Mouse (Mus musculus) heart, postnatal 36 days (tissue): ENCODE data around the gene Panx2. TPM values are rescaled to one million over a fixed set of nuclear protein-coding genes. Genes with fewer than 3 reads are reported as not detected.

ENCODE experiments used
- DNase-seq, 2 experiments: peaks; one replicate each; pipeline ENCODE4 v3.0.0; 2021 to 2022
- intact Hi-C: fragments of 180-260 bp; cut with DNase I; formaldehyde crosslinking; loops from one replicate; pipeline ENCODE4 v1.15.1; 2025
- total RNA-seq, 2 experiments: library from RNA; stranded (reverse); gene quantifications; 2 replicates each; pipeline ENCODE4 v1.2.3; 2021

The Panx2 gene
- total RNA-seq, 2 experiments from 2014 or later, result 1.3 to 1.7 TPM

GRCm38 (mm10) chr15:89074613-89075477, 15.3 kb downstream of the Panx2 start, which contains the start of gene Trabd:
Trabd (plus strand) TSS chr15:89075124.
- intact Hi-C loops, result loop anchor here (5.0 kb wide), 1 partner anchor 53 kb away; no protein-coding TSS in a partner anchor
- no peak for DNase-seq

- intact Hi-C loops, result loop anchor here (2.0 kb wide), 1 partner anchor 135 kb away; the partner anchor contains the start of gene Ppp6r2
Measured at GRCm38 (mm10) chr15:89075478-89076147, 16.1 kb downstream of the Panx2 start.

GRCm38 (mm10) chr15:89076156-89076731, 16.7 kb downstream of the Panx2 start:
- intact Hi-C loops, result loop anchor here (2.0 kb wide), 1 partner anchor 135 kb away; the partner anchor contains the start of gene Ppp6r2
- DNase-seq, result peak in 1 of 2 experiments; percentile 50

More at GRCm38 (mm10) chr15:89075478-89076147, 16.1 kb downstream of the Panx2 start:
- DNase-seq, result peak; percentile 87 to 90

- peak; percentile 34 to 35 for DNase-seq
- intact Hi-C loops, result loop anchor here (2.0 kb wide), 1 partner anchor 260 kb away; the partner anchor contains the start of genes Alg12 and Creld2
Measured at GRCm38 (mm10) chr15:89078208-89078836, 18.8 kb downstream of the Panx2 start.

GRCm38 (mm10) chr15:89083906-89084305, 24.4 kb downstream of the Panx2 start:
- no peak for DNase-seq
- intact Hi-C loops, result no loop called here

GRCm38 (mm10) chr15:89084826-89085225, 25.3 kb downstream of the Panx2 start:
- intact Hi-C loops, result no loop called here
- DNase-seq, result no peak

DNA sequence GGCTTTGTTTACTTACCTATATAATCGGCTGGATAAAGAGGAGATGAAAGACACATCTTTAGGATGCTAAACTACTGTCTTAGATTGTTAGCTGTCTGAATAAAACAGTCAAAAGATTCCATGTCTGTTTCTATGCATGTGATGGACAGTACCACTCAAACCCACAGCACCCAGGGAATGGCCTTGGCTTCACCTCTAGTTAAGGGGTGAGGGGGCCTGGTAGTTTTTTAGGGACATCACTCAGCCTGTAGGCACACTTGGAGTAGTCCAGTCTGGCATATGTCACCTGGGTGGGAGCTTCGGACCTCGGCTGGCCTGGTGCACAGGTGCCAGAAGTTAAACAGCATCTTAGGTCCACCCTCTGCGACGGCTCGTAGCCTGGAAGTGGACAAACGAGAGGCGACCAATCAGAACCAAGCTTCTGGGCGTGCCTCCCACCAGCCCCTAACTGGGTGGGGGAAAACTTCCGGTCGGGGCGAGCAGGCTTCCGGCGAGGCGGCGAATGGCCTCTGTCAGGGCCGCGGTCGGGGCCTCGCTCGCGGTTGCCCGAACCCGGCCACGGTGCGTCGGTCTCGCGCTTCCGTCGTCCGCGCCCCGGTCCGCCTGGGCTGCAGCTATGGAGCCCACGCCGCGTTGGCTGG, 29.2 kb downstream of the Panx2 start, which contains the start of gene Selenoo:
TSS of gene Selenoo (plus strand) at position 478 of the 641 bp plus-strand sequence.
- intact Hi-C loops, result loop anchor here (1.0 kb wide), 1 partner anchor 11 kb away; no protein-coding TSS in a partner anchor
- peak; percentile 89 to 93 for DNase-seq

GRCm38 (mm10) chr15:89089248-89090051, 29.9 kb downstream of the Panx2 start:
- DNase-seq, result no peak
- intact Hi-C loops, result loop anchor here (1.0 kb wide), 1 partner anchor 12 kb away; no protein-coding TSS in a partner anchor

- intact Hi-C loops, result no loop called here
- DNase-seq, result no peak
Measured at GRCm38 (mm10) chr15:89090662-89091061, 31.1 kb downstream of the Panx2 start.

DNA sequence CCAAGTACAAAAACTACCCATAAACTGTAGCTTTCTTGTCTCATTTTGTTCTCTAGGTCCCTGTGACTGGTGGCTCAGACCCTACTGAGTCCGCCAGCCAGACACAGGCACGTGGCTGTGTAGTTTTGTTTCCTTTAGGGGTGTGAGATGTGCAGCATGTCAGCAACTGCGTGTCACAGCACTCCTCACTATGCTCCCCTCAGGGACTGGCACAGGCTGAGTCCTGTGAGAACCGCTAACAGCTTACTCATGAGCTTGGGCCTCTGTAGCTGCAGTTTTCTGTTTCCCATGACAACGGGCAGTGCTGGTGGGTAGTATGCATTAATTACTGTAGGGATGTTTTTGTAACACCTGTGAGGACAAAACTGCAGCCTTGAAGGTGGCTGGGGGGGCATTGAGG, 32.6 kb downstream of the Panx2 start:
- intact Hi-C loops, result no loop called here
- DNase-seq, result no peak

GRCm38 (mm10) chr15:89097450-89097849, 37.9 kb downstream of the Panx2 start:
- DNase-seq, result no peak
- intact Hi-C loops, result no loop called here

DNA sequence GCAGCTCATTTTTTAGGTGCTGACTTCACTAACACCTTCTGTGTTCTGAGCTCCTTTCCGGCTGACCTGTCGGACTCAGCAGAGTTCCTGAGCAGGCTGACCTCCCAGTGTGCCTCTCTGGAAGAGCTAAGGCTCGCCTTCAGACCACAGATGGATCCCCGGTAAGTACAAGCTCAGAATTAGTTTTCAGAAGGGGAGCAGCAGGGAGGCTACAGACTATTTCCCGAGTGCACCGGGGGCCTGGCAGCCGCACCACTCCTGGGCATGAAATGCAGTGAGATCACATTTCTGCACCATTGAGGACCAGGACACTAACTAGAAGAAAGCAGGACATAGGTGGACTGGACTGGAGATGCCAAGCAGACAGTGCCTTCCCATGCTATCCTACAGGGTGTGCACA, 39.1 kb downstream of the Panx2 start:
- no peak for DNase-seq
- intact Hi-C loops, result no loop called here

DNA sequence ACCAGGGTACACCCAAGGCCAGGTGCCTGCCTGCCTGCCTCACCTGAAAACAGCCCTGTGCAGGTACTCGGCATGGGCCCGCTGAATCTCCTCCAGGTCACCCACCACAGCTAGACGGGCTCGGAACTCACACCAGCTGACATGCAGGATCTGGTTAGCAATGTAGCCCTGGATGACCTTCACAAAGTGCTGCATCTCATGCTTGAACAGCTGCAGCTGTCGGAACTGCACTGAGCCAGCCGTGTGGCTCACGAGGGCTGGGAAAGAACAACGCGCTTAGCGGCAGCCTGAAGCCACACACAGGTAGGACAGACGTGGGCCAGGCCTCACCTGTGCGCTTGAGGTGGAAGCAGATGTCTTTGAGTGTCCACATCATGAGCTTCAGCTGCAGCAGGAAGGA, 41.3 kb downstream of the Panx2 start:
- intact Hi-C loops, result no loop called here
- DNase-seq, result no peak

- no peak for DNase-seq
- intact Hi-C loops, result no loop called here
Measured at GRCm38 (mm10) chr15:89102646-89103045, 43.1 kb downstream of the Panx2 start.

DNA sequence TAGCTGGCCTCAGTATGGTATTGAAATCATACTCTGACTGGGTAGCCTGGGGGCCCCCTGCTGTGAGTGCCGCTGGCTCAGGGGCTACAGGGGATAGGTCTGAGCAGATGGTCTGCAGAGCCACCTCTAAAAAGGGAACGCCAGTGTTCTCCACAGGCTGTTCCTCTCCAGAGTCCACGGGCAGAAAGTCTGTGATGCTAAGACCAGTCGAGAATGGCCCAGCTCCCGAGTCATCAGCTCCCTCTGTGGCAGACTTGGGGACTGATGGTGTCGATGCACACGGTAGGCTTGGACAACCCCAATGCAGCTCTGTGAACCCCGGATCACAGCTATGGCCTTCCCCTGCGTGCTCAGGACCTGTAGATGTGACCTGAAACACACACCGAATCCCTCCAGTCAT, 44.4 kb downstream of the Panx2 start:
- no peak for DNase-seq
- intact Hi-C loops, result no loop called here

GRCm38 (mm10) chr15:89104425-89104824, 44.9 kb downstream of the Panx2 start:
- intact Hi-C loops, result no loop called here
- no peak for DNase-seq

DNA sequence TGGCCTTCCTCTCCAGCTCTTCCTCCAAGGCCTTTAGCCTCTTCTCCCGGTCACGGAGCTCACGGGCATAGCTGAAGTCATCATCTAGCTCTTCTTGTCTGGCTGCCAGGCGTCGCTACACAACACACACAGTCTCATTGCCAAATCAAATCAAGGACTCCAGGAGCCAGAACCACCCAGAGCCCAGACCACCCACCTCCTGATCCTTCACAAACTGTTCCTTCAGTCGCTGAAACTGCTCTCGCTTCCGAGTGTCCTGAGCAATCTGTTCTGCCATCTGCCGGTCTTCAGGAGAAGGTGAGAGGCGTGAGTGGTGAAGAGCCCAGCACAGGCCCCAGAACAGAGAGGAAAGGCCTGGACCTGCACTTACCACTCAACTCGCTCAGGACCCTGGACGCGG, 46.5 kb downstream of the Panx2 start:
- DNase-seq, result no peak
- intact Hi-C loops, result no loop called here

GRCm38 (mm10) chr15:89106976-89107375, 47.4 kb downstream of the Panx2 start:
- intact Hi-C loops, result no loop called here
- no peak for DNase-seq

GRCm38 (mm10) chr15:89110147-89110546, 50.6 kb downstream of the Panx2 start:
- intact Hi-C loops, result no loop called here
- DNase-seq, result peak in 1 of 2 experiments; percentile 25
